Mouse (Mus musculus): ENCODE results near the gene Cntfr.

- TF ChIP-seq CTCF (IDR thresholded peaks at IDR 0.05) (no peak), EP300 (IDR thresholded peaks at IDR 0.05) (no peak)
Measured at GRCm38 (mm10) chr4:41704651-41705050, 7.8 kb upstream of the Cntfr start.
